Mouse (Mus musculus): ENCODE measurements around the gene Stk32c. TPM values are rescaled to one million over a fixed set of nuclear protein-coding genes. Genes with fewer than 3 reads are reported as not detected.

Stk32c gene
- polyA plus RNA-seq (2012; rRNA removed) (0.05 and 0.12 TPM in 2 replicates), polyA plus RNA-seq (2014; fragmentation: Nextera tagmentation; extraction: Ambion mirVana) (not detected in 2 replicates)

DNA sequence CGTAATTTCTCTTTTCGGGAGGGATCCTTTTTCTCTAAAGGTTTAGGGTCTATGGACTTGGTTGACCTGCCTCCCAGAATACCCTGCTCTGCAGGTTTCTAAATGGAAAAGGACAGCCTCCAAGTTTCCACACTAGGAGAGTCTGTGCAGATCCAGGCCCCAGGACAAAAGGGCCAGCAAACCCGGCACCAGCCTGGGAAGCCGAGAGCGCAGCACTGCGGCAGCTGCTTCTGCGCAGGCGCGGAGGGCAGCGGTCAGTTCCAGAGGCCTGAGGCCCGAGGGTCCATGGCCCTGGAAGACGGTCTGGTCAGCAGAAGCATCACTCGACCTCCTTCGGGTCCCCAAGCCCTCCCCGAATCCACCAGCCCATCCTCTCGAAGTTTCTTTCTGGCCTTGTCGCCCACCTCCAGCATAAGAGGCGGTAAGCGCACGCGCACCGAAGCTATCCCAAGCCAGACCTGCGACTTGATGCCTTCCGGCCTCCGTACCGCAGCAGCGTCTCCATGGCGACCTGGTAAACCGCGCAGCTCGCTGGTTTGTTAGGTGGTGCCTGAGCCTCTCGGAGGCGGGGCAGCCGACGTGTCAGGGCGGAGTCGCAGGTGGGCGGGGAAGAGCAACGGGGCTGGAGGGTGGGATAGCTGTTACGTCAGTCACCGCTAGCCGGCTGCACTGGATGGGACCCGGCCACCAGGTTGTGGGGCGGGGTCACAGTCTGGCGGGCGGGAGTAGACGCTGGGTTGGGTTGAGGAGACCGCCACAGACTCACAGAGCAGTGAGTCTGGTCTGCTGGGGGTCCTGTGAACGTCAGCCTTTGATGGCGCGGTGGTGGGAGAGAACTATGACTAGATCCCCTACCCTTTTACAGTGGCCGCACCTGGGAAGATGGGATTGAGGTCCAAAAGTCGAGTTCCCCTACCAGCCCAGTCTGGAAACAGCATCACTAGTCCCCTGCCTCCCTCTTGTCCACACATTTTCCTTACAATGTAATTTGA is at the start of gene Stk32c, which contains the start of gene Lrrc27:
Gene Stk32c, minus strand, starts transcription at position 554 of the 992 bp plus-strand sequence.
Gene Lrrc27, plus strand, starts transcription at position 235 of the 992 bp plus-strand sequence.
- H3K4me3 ChIP-seq (ENCODE audit: insufficient read depth in 1 of 2, low read depth in 2 of 2, low read length in 2 of 2): peak within 1 kb of the TSS; percentile 57 to 67
- H3K27ac ChIP-seq: no peak within 1 kb of the TSS

DNA sequence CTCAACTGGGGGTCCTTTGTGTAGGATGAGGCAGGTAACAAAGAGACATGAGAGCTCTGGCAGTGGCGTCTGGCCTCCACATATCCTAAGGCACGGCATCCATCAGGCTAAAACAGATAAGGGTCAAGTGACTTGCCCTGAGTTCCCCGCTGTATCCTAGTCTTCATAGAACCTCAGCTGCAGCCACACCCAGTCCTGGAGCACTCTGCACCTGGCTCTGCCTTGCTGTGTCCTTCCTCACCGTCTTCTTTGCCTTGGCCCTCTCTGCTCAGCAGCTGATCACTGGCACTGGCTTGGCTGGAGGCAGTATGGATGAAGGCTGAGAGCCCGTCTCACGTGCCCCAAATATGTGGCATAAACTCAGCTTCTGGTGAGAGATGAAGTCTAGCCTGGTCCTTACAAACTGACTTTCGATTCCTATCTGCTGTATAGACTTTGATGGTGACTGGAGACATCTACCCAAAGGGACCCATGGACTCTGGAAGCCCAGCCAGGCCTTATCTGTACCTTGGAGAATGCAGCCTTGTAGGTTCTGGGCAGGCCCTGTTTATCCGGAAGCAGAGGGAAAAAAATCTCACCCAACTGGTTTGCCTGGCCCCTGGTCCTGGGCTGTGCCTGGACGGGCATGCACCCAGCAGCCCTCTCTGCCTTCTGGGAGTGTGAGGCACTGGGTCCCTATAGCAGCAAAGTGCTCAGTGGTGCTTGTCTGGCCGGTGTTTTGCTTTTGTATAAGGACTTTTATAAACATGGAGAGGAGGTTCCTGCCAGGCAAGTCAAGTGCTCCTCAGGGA is 44.8 kb upstream of the Stk32c start:
- no peaks in the 10 kb centered on the region; a peak in 1 of 4 replicates for H3K4me1 ChIP-seq (replicated peaks; ENCODE audit: control insufficient read depth in 2 of 2, insufficient read depth in 2 of 2, low read length in 1 of 2)
- no peak overlapping the region for H3K4me3 ChIP-seq (ENCODE audit: insufficient read depth in 1 of 2, low read depth in 2 of 2, low read length in 2 of 2)
- no peak overlapping the region for H3K9ac ChIP-seq (replicated peaks)
- H3K36me3 ChIP-seq (replicated peaks; ENCODE audit: control insufficient read depth, insufficient read depth, low read depth): no peaks in the 10 kb centered on the region
- H3K4me2 ChIP-seq (ENCODE audit: low read depth): no peak overlapping the region
- no peaks in the 10 kb centered on the region for H3K27me3 ChIP-seq (ENCODE audit: control insufficient read depth, insufficient read depth, low read length)
- H3K9me3 ChIP-seq (ENCODE audit: control insufficient read depth, low read length): no peaks in the 10 kb centered on the region
- DNase-seq (ENCODE audit: low read depth in 3 of 3, low spot score in 3 of 3): no peak
- TF ChIP-seq EP300 (IDR thresholded peaks at IDR 0.05; ENCODE audit: low read depth) (no peak), CTCF (IDR thresholded peaks at IDR 0.05; ENCODE audit: low read depth) (no peak)
- 54% methylated on average over 10 of the region's 10 CpGs for WGBS (ENCODE audit: insufficient replicate concordance)
- no peak for ATAC-seq (ENCODE audit: insufficient read depth)
- H3K27ac ChIP-seq: no peak overlapping the region

More for the DNA sequence above, at the start of gene Stk32c, which contains the start of gene Lrrc27:
- ATAC-seq (ENCODE audit: insufficient read depth) (peak; percentile 96), DNase-seq (ENCODE audit: low read depth in 3 of 3, low spot score in 3 of 3) (peak; percentile 89 to 93 (median 89))
- WGBS (ENCODE audit: insufficient replicate concordance): 2% methylated on average over 53 of the region's 53 CpGs
- no peaks in the 10 kb centered on the region for H3K27me3 ChIP-seq (ENCODE audit: control insufficient read depth, insufficient read depth, low read length)
- no peaks in the 10 kb centered on the region for H3K9me3 ChIP-seq (ENCODE audit: control insufficient read depth, low read length)
- TF ChIP-seq EP300 (IDR thresholded peaks at IDR 0.05; ENCODE audit: low read depth) (no peak), CTCF (IDR thresholded peaks at IDR 0.05; ENCODE audit: low read depth) (0 out of 2 replicates have a peak, but pooled peaks have one; percentile 18)
- no peaks in the 10 kb centered on the region for H3K36me3 ChIP-seq (replicated peaks; ENCODE audit: control insufficient read depth, insufficient read depth, low read depth)
- H3K4me1 ChIP-seq (replicated peaks; ENCODE audit: control insufficient read depth in 2 of 2, insufficient read depth in 2 of 2, low read length in 1 of 2): peaks cover 0 to 8% of the 10 kb centered on the region in 2 experiments; a peak in 2 of 4 replicates
- H3K9ac ChIP-seq (replicated peaks): peak within 1 kb of the TSS; percentile 39
- peak within 1 kb of the TSS; percentile 80 for H3K4me2 ChIP-seq (ENCODE audit: low read depth)

DNA sequence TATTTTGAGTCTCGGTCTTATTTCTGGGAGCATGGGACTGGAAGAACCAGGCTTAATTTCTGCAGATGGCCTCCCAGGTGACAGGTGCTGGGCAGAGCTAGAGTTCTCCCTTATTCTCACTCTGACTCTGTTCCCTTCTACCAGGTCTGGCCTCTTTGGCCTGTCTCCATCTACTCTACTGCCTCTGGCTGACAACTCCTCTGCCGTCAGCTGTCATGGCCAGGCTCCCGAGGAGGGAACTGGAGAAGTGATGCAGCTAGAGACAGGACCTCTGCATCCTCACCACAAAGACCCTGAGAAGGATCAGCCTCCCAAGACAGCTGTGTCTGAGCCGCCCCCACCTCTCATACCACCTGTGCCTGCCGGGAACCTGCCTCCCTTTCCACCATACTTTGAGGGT is 41.5 kb upstream of the Stk32c start:
- no peak overlapping the region for H3K27ac ChIP-seq
- no peaks in the 10 kb centered on the region for H3K27me3 ChIP-seq (ENCODE audit: control insufficient read depth, insufficient read depth, low read length)
- no peaks in the 10 kb centered on the region for H3K36me3 ChIP-seq (replicated peaks; ENCODE audit: control insufficient read depth, insufficient read depth, low read depth)
- H3K9ac ChIP-seq (replicated peaks): no peak overlapping the region
- H3K4me3 ChIP-seq (ENCODE audit: insufficient read depth in 1 of 2, low read depth in 2 of 2, low read length in 2 of 2): no peak overlapping the region
- no peak for TF ChIP-seq EP300 (IDR thresholded peaks at IDR 0.05; ENCODE audit: low read depth)
- no peak for TF ChIP-seq CTCF (IDR thresholded peaks at IDR 0.05; ENCODE audit: low read depth)
- no peak overlapping the region for H3K4me2 ChIP-seq (ENCODE audit: low read depth)
- no peaks in the 10 kb centered on the region for H3K9me3 ChIP-seq (ENCODE audit: control insufficient read depth, low read length)
- ATAC-seq (ENCODE audit: insufficient read depth): no peak
- WGBS (ENCODE audit: insufficient replicate concordance): 63% methylated on average over 5 of the region's 5 CpGs
- peaks cover 0 to 8% of the 10 kb centered on the region in 2 experiments; a peak in 2 of 4 replicates for H3K4me1 ChIP-seq (replicated peaks; ENCODE audit: control insufficient read depth in 2 of 2, insufficient read depth in 2 of 2, low read length in 1 of 2)
- DNase-seq (ENCODE audit: low read depth in 3 of 3, low spot score in 3 of 3): no peak

DNA sequence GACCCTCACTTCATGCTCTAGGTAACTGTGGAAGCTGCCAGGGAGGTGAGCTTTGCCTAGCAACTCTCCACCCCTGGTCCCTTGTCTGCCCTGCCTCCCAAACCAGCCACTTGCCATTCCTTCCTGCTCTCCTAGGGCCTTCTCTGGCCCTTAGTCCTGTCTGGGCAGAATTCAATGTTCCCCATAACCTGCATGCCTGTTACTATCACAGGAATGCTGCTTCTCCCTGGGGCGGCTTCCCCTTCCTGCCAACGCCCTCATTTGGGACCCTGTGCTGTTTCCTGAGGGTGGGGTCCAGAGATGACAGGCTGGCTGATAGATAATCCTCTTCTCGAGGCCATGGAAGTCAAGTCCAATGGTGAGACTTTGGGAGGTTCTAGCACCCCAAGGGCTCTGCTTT is 40.4 kb upstream of the Stk32c start:
- no peak overlapping the region for H3K9ac ChIP-seq (replicated peaks)
- peaks cover 6% of the 10 kb centered on the region for H3K27me3 ChIP-seq (ENCODE audit: control insufficient read depth, insufficient read depth, low read length)
- ATAC-seq (ENCODE audit: insufficient read depth): no peak
- no peak overlapping the region for H3K4me3 ChIP-seq (ENCODE audit: insufficient read depth in 1 of 2, low read depth in 2 of 2, low read length in 2 of 2)
- H3K9me3 ChIP-seq (ENCODE audit: control insufficient read depth, low read length): no peaks in the 10 kb centered on the region
- H3K27ac ChIP-seq: no peak overlapping the region
- 10% methylated on average over 3 of the region's 3 CpGs for WGBS (ENCODE audit: insufficient replicate concordance)
- no peak for DNase-seq (ENCODE audit: low read depth in 3 of 3, low spot score in 3 of 3)
- H3K4me2 ChIP-seq (ENCODE audit: low read depth): no peak overlapping the region
- H3K36me3 ChIP-seq (replicated peaks; ENCODE audit: control insufficient read depth, insufficient read depth, low read depth): no peaks in the 10 kb centered on the region
- TF ChIP-seq CTCF (IDR thresholded peaks at IDR 0.05; ENCODE audit: low read depth) (no peak), EP300 (IDR thresholded peaks at IDR 0.05; ENCODE audit: low read depth) (no peak)
- H3K4me1 ChIP-seq (replicated peaks; ENCODE audit: control insufficient read depth in 2 of 2, insufficient read depth in 2 of 2, low read length in 1 of 2): peaks cover 3 to 12% of the 10 kb centered on the region in 2 experiments; a peak in 3 of 4 replicates
